Mouse (Mus musculus): Measurements from ENCODE around the gene Antxrl. TPM values are rescaled to one million over a fixed set of nuclear protein-coding genes. Genes with fewer than 3 reads are reported as not detected.

Gene Antxrl
- not detected in 2 replicates for polyA plus RNA-seq (2016; fragmentation: Nextera tagmentation; extraction: Ambion mirVana)

DNA sequence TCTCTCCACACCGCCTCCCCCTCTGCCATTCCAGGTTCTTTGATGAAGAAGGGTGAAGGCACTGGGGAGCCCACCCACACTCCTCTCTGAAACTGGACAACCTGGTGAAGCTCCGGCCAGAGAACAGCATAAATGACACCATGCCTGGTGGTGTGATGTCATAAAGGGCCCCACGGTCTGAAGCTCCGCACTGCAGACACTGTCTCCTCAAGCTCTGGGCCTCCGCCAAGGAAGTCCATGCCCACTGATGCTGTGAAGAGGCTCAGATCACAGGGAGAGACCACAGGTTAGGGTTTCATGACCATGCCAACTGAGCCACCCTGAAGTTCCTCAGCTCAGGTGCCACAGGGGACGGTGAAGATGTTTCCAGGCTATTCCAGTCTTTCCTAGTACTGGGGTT is at the start of gene Antxrl:
Gene Antxrl, plus strand, starts transcription at position 192 of the 400 bp plus-strand sequence.
- 90% methylated on average over 6 of the region's 6 CpGs for WGBS
- H3K36me3 ChIP-seq = no peaks in the 10 kb centered on the region

DNA sequence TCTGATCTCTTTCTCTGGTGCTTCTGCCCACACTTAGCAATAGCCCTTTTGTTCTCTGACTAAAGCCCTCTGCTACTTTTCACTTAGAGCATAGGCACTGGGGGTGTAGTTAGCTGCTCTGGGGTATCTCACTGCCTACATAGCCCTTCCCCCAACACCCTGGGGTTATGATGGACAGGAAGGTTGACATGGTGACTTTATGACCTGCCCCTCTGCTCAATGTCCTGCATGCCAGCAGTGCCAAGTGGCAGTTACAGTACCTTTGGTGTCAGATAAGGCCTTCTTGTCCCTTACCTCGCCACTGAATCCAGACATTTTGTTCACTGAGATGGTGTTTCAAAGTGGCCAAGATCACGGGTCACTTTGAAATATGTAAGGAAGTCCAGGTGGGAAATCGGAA is 37.4 kb upstream of the Antxrl start, which contains the start of gene Gm30083:
Gene Gm30083, minus strand, starts transcription at position 120 of the 400 bp plus-strand sequence.
- no peaks in the 10 kb centered on the region for H3K9me3 ChIP-seq (replicated peaks)
- H3K36me3 ChIP-seq = no peaks in the 10 kb centered on the region
- H3K4me3 ChIP-seq = no peak within 1 kb of the TSS
- H3K27me3 ChIP-seq (ENCODE audit: low read depth, poor library complexity, severe bottlenecking) = no peaks in the 10 kb centered on the region
- 92% methylated on average over 3 of the region's 3 CpGs for WGBS
- DNase-seq (ENCODE audit: low spot score) = no peak
- H3K4me1 ChIP-seq = no peaks in the 10 kb centered on the region
- no peak within 1 kb of the TSS for H3K27ac ChIP-seq

More for the DNA sequence above, at the start of gene Antxrl:
- Histone ChIP-seq H3K27me3 (ENCODE audit: low read depth, poor library complexity, severe bottlenecking) (no peaks in the 10 kb centered on the region), H3K9me3 (replicated peaks) (no peaks in the 10 kb centered on the region), H3K4me1 (peaks cover 8% of the 10 kb centered on the region; the same call in 1 of the 2 replicates), H3K27ac (no peak within 1 kb of the TSS), H3K4me3 (no peak within 1 kb of the TSS)
- no peak for DNase-seq (ENCODE audit: low spot score)

DNA sequence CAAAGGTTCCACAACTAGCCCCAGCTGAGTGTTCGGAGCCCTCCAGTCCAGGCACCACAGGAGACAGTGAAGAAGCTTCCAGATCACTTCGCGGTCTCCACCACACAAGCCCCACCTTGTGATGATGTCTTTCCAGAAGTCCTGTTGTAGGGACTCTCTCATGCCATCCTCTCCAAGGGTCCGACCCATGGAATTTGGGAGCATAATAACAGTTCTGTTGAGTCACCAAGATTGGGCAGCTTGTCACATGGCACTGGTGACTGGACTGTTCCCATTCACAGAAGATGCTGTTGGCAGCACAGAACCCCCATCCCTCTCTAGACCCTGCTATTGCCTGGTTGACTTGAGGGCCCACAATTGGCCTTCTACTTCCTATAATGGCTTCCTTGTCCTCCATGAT is 36.1 kb upstream of the Antxrl start, which contains the start of gene Gm5460:
Gene Gm5460, plus strand, starts transcription at position 378 of the 400 bp plus-strand sequence.
- WGBS = 94% methylated on average over 4 of the region's 4 CpGs
- no peak for DNase-seq (ENCODE audit: low spot score)
- no peaks in the 10 kb centered on the region for H3K27me3 ChIP-seq (ENCODE audit: low read depth, poor library complexity, severe bottlenecking)

DNA sequence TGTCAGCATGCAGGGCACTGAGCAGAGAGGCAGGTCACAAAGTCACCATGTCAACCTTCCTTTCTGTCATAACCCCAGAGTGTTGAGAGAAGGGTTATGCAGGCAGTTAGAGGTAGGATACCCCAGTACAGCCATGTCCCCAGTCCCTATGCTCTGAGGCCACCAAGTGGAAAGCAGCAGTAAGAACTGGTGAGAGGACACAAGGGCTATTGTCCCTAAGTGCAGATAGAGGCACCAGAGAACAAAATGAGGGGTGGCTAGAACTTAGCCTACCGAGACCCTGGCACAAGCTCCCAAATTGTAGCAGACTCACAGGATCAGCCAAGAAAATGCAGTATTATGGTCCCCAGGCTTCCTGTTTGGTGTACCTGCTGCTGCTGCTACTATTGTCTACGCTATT is 35.6 kb upstream of the Antxrl start:
- Histone ChIP-seq H3K4me3 (no peak overlapping the region), H3K27ac (no peak overlapping the region), H3K27me3 (ENCODE audit: low read depth, poor library complexity, severe bottlenecking) (no peaks in the 10 kb centered on the region), H3K36me3 (no peaks in the 10 kb centered on the region), H3K9me3 (replicated peaks) (no peaks in the 10 kb centered on the region), H3K4me1 (no peaks in the 10 kb centered on the region)
- no peak for DNase-seq (ENCODE audit: low spot score)
- 97% methylated on average over 2 of the region's 2 CpGs for WGBS

More for the DNA sequence above, 36.1 kb upstream of the Antxrl start, which contains the start of gene Gm5460:
- Histone ChIP-seq H3K4me3 (no peak within 1 kb of the TSS), H3K36me3 (no peaks in the 10 kb centered on the region), H3K4me1 (no peaks in the 10 kb centered on the region), H3K27ac (no peak within 1 kb of the TSS), H3K9me3 (replicated peaks) (no peaks in the 10 kb centered on the region)

GRCm38 (mm10) chr14:34026710-34027109 is 25.8 kb upstream of the Antxrl start:
- Histone ChIP-seq H3K27ac (no peak overlapping the region), H3K4me1 (no peaks in the 10 kb centered on the region), H3K9me3 (replicated peaks) (no peaks in the 10 kb centered on the region), H3K4me3 (no peak overlapping the region), H3K36me3 (no peaks in the 10 kb centered on the region), H3K27me3 (ENCODE audit: low read depth, poor library complexity, severe bottlenecking) (no peaks in the 10 kb centered on the region)
- no peak for DNase-seq (ENCODE audit: low spot score)
- WGBS = 83% methylated on average over 2 of the region's 2 CpGs

- H3K36me3 ChIP-seq = no peaks in the 10 kb centered on the region
- H3K27ac ChIP-seq = no peak overlapping the region
- H3K4me1 ChIP-seq = no peaks in the 10 kb centered on the region
- DNase-seq (ENCODE audit: low spot score) = no peak
- no peak overlapping the region for H3K4me3 ChIP-seq
- WGBS = 87% methylated on average over 8 of the region's 8 CpGs
- H3K9me3 ChIP-seq (replicated peaks) = no peaks in the 10 kb centered on the region
- H3K27me3 ChIP-seq (ENCODE audit: low read depth, poor library complexity, severe bottlenecking) = no peaks in the 10 kb centered on the region
Measured at GRCm38 (mm10) chr14:34033841-34034610, 18.5 kb upstream of the Antxrl start.

- Histone ChIP-seq H3K4me3 (no peak overlapping the region), H3K36me3 (no peaks in the 10 kb centered on the region)
- WGBS = 84% methylated on average over 4 of the region's 4 CpGs
Measured at GRCm38 (mm10) chr14:34041241-34041640, 11.3 kb upstream of the Antxrl start.

GRCm38 (mm10) chr14:34043341-34043740 is 9.2 kb upstream of the Antxrl start:
- H3K9me3 ChIP-seq (replicated peaks) = no peaks in the 10 kb centered on the region
- no peak overlapping the region for H3K4me3 ChIP-seq
- no peaks in the 10 kb centered on the region for H3K4me1 ChIP-seq
- no peak for DNase-seq (ENCODE audit: low spot score)
- WGBS = 62% methylated on average over 3 of the region's 3 CpGs
- no peaks in the 10 kb centered on the region for H3K27me3 ChIP-seq (ENCODE audit: low read depth, poor library complexity, severe bottlenecking)
- no peak overlapping the region for H3K27ac ChIP-seq
- no peaks in the 10 kb centered on the region for H3K36me3 ChIP-seq

More at GRCm38 (mm10) chr14:34041241-34041640, 11.3 kb upstream of the Antxrl start:
- no peaks in the 10 kb centered on the region for H3K9me3 ChIP-seq (replicated peaks)
- no peak for DNase-seq (ENCODE audit: low spot score)
- no peaks in the 10 kb centered on the region for H3K27me3 ChIP-seq (ENCODE audit: low read depth, poor library complexity, severe bottlenecking)
- no peak overlapping the region for H3K27ac ChIP-seq
- H3K4me1 ChIP-seq = no peaks in the 10 kb centered on the region

- Histone ChIP-seq H3K4me1 (peaks cover 8% of the 10 kb centered on the region; the same call in 1 of the 2 replicates), H3K9me3 (replicated peaks) (no peaks in the 10 kb centered on the region), H3K4me3 (no peak overlapping the region), H3K27ac (no peak overlapping the region; the same call in 1 of the 2 replicates), H3K36me3 (no peaks in the 10 kb centered on the region), H3K27me3 (ENCODE audit: low read depth, poor library complexity, severe bottlenecking) (no peaks in the 10 kb centered on the region)
- DNase-seq (ENCODE audit: low spot score) = no peak
- WGBS = 76% methylated on average over 5 of the region's 5 CpGs
Measured at GRCm38 (mm10) chr14:34050101-34050779, 2.3 kb upstream of the Antxrl start.

DNA sequence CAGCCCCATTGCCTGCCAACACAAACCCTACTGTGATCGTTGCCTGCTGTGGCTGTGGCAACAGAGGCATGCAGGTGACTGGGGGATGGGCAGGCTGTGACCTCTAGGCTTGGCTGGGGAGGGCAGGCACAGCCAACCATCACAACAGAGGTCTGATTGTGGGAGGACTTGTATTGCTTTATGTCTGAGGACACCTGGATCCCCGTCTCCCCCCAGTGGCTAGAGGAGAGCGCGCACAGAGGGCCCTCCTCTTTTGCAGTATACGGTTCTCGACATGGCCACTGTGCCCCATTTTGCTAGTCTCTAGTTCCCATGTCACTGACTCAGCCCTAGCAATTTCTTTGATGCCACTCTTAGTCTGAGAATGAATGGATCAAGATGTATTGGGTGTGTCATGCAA is 19.2 kb downstream of the Antxrl start:
- DNase-seq (ENCODE audit: low spot score) = no peak
- Histone ChIP-seq H3K27ac (no peak overlapping the region), H3K4me1 (peaks cover 7% of the 10 kb centered on the region; the same call in 1 of the 2 replicates), H3K9me3 (replicated peaks) (no peaks in the 10 kb centered on the region), H3K36me3 (no peaks in the 10 kb centered on the region), H3K27me3 (ENCODE audit: low read depth, poor library complexity, severe bottlenecking) (no peaks in the 10 kb centered on the region), H3K4me3 (no peak overlapping the region)
- WGBS = 54% methylated on average over 6 of the region's 6 CpGs

- no peaks in the 10 kb centered on the region for H3K27me3 ChIP-seq (ENCODE audit: low read depth, poor library complexity, severe bottlenecking)
- WGBS = 66% methylated on average over 4 of the region's 4 CpGs
Measured at GRCm38 (mm10) chr14:34075346-34075745, 22.8 kb downstream of the Antxrl start.

GRCm38 (mm10) chr14:34077222-34077621 is 24.7 kb downstream of the Antxrl start:
- Histone ChIP-seq H3K27me3 (ENCODE audit: low read depth, poor library complexity, severe bottlenecking) (no peaks in the 10 kb centered on the region), H3K27ac (no peak overlapping the region), H3K36me3 (no peaks in the 10 kb centered on the region), H3K4me3 (no peak overlapping the region), H3K4me1 (no peaks in the 10 kb centered on the region), H3K9me3 (replicated peaks) (no peaks in the 10 kb centered on the region)
- DNase-seq (ENCODE audit: low spot score) = no peak
- 73% methylated on average over 5 of the region's 5 CpGs for WGBS

More at GRCm38 (mm10) chr14:34075346-34075745, 22.8 kb downstream of the Antxrl start:
- H3K27ac ChIP-seq = no peak overlapping the region
- no peaks in the 10 kb centered on the region for H3K9me3 ChIP-seq (replicated peaks)
- no peaks in the 10 kb centered on the region for H3K36me3 ChIP-seq
- H3K4me1 ChIP-seq = peaks cover 4% of the 10 kb centered on the region; the same call in 1 of the 2 replicates
- DNase-seq (ENCODE audit: low spot score) = no peak
- no peak overlapping the region for H3K4me3 ChIP-seq

GRCm38 (mm10) chr14:34078293-34078692 is 25.8 kb downstream of the Antxrl start:
- Histone ChIP-seq H3K36me3 (no peaks in the 10 kb centered on the region), H3K27me3 (ENCODE audit: low read depth, poor library complexity, severe bottlenecking) (no peaks in the 10 kb centered on the region), H3K9me3 (replicated peaks) (no peaks in the 10 kb centered on the region), H3K4me1 (no peaks in the 10 kb centered on the region), H3K27ac (no peak overlapping the region), H3K4me3 (no peak overlapping the region)
- DNase-seq (ENCODE audit: low spot score) = no peak
- 79% methylated on average over 4 of the region's 4 CpGs for WGBS
